Mouse (Mus musculus) left cerebral cortex, postnatal 25 days (tissue): Measurements from ENCODE around the gene P2ry10b. TPM values are rescaled to one million over a fixed set of nuclear protein-coding genes. Genes with fewer than 3 reads are reported as not detected.

Experiments used
- DNase-seq, 2 experiments: peaks; one replicate each; pipeline ENCODE4 v3.0.0; 2022; ENCODE audit warnings: low spot score in 2 of 2, mixed read lengths in 1 of 2
- intact Hi-C: fragments of 180-260 bp; cut with DNase I; formaldehyde crosslinking; loops from one replicate; pipeline ENCODE4 v1.15.1; 2025
- total RNA-seq, 2 experiments: library from RNA; stranded (reverse); gene quantifications; 2 replicates each; pipeline ENCODE4 v1.2.3; 2021

The P2ry10b gene
- total RNA-seq, result under 1 TPM; 0.34 to 0.46 TPM

- intact Hi-C loops, result no loop called here
- DNase-seq, result no peak
Measured at GRCm38 (mm10) chrX:107148681-107149080, at the start of gene P2ry10b. TSS of gene P2ry10b (plus strand) at chrX:107148927.

- no peak for DNase-seq
- intact Hi-C loops, result no loop called here
Measured at GRCm38 (mm10) chrX:107116333-107116732, 32.4 kb upstream of the P2ry10b start.

GRCm38 (mm10) chrX:107116987-107117386 lies 31.7 kb upstream of the P2ry10b start:
- no peak for DNase-seq
- intact Hi-C loops, result no loop called here

- intact Hi-C loops, result no loop called here
- no peak for DNase-seq
Measured at GRCm38 (mm10) chrX:107143184-107143583, 5.5 kb upstream of the P2ry10b start.

- no peak for DNase-seq
- intact Hi-C loops, result no loop called here
Measured at GRCm38 (mm10) chrX:107143930-107144329, 4.8 kb upstream of the P2ry10b start.

- no peak for DNase-seq
- intact Hi-C loops, result no loop called here
Measured at GRCm38 (mm10) chrX:107149391-107149993, 765 bp downstream of the P2ry10b start.

- DNase-seq, result peak in 1 of 2 experiments; percentile 9
- intact Hi-C loops, result no loop called here
Measured at GRCm38 (mm10) chrX:107150027-107150426, 1.3 kb downstream of the P2ry10b start.

- intact Hi-C loops, result no loop called here
- peak in 1 of 2 experiments; percentile 4 for DNase-seq
Measured at GRCm38 (mm10) chrX:107150752-107151515, 2.2 kb downstream of the P2ry10b start.

GRCm38 (mm10) chrX:107156021-107156420 lies 7.3 kb downstream of the P2ry10b start:
- intact Hi-C loops, result no loop called here
- no peak for DNase-seq

- DNase-seq, result no peak
- intact Hi-C loops, result no loop called here
Measured at GRCm38 (mm10) chrX:107160496-107160895, 11.8 kb downstream of the P2ry10b start.

- peak in 1 of 2 experiments; percentile 7 for DNase-seq
- intact Hi-C loops, result loop anchor here (5.0 kb wide), 1 partner anchor 376 kb away; no protein-coding TSS in a partner anchor
Measured at GRCm38 (mm10) chrX:107168281-107168680, 19.6 kb downstream of the P2ry10b start.

- intact Hi-C loops, result loop anchor here (5.0 kb wide), 1 partner anchor 377 kb away; no protein-coding TSS in a partner anchor
- no peak for DNase-seq
Measured at GRCm38 (mm10) chrX:107169128-107169527, 20.4 kb downstream of the P2ry10b start.

GRCm38 (mm10) chrX:107178742-107179141 lies 30.0 kb downstream of the P2ry10b start:
- intact Hi-C loops, result no loop called here
- DNase-seq, result no peak

GRCm38 (mm10) chrX:107217577-107218090 lies 68.9 kb downstream of the P2ry10b start:
- intact Hi-C loops, result no loop called here
- DNase-seq, result no peak

Other genes starting within 250 kb of the P2ry10b start
- gene Lpar4, start 228.3 kb upstream of the P2ry10b start, total RNA-seq, result 1 to 10 TPM in 1 of 2 experiments, under 1 TPM in 1; 0.89 to 1.1 TPM
- not detected for gene P2ry10, start 60.4 kb upstream of the P2ry10b start, total RNA-seq
- gene Gpr174, start 107.0 kb downstream of the P2ry10b start, total RNA-seq, result not detected